Mouse (Mus musculus): Measurements from ENCODE around the gene Ap1g2. TPM values are rescaled to one million over a fixed set of nuclear protein-coding genes. Genes with fewer than 3 reads are reported as not detected.

Gene Ap1g2
- total RNA-seq, 2 experiments from 2014 or later: 0.68 to 23.5 TPM

GRCm38 (mm10) chr14:55064481-55065370 is 41.7 kb downstream of the Ap1g2 start:
- no peak for ATAC-seq (replicated peaks; ENCODE audit: low FRiP score, poor library complexity, severe bottlenecking)

- ATAC-seq (replicated peaks; ENCODE audit: low FRiP score, poor library complexity, severe bottlenecking): no peak
Measured at GRCm38 (mm10) chr14:55063581-55064381, 42.6 kb downstream of the Ap1g2 start.

- ATAC-seq (replicated peaks; ENCODE audit: low FRiP score, poor library complexity, severe bottlenecking): no peak
Measured at GRCm38 (mm10) chr14:55063117-55063516, 43.3 kb downstream of the Ap1g2 start.

GRCm38 (mm10) chr14:55062626-55063025 is 43.8 kb downstream of the Ap1g2 start:
- peak; percentile 69 for ATAC-seq (replicated peaks; ENCODE audit: low FRiP score, poor library complexity, severe bottlenecking)

- no peak for ATAC-seq (replicated peaks; ENCODE audit: low FRiP score, poor library complexity, severe bottlenecking)
Measured at GRCm38 (mm10) chr14:55061845-55062244, 44.5 kb downstream of the Ap1g2 start.

GRCm38 (mm10) chr14:55059931-55060330 is 46.5 kb downstream of the Ap1g2 start:
- no peak for ATAC-seq (replicated peaks; ENCODE audit: low FRiP score, poor library complexity, severe bottlenecking)

GRCm38 (mm10) chr14:55059009-55059408 is 47.4 kb downstream of the Ap1g2 start:
- no peak for ATAC-seq (replicated peaks; ENCODE audit: low FRiP score, poor library complexity, severe bottlenecking)

GRCm38 (mm10) chr14:55055167-55055834 is 51.1 kb downstream of the Ap1g2 start:
- ATAC-seq (replicated peaks; ENCODE audit: low FRiP score, poor library complexity, severe bottlenecking): no peak; the same call in 1 of the 2 replicates

- ATAC-seq (replicated peaks; ENCODE audit: low FRiP score, poor library complexity, severe bottlenecking): no peak
Measured at GRCm38 (mm10) chr14:55054191-55054749, 52.1 kb downstream of the Ap1g2 start.

- no peak for ATAC-seq (replicated peaks; ENCODE audit: low FRiP score, poor library complexity, severe bottlenecking)
Measured at GRCm38 (mm10) chr14:55053708-55054190, 52.6 kb downstream of the Ap1g2 start.

GRCm38 (mm10) chr14:55053050-55053449 is 53.3 kb downstream of the Ap1g2 start:
- no peak for ATAC-seq (replicated peaks; ENCODE audit: low FRiP score, poor library complexity, severe bottlenecking)

GRCm38 (mm10) chr14:55052496-55052895 is 53.9 kb downstream of the Ap1g2 start:
- ATAC-seq (replicated peaks; ENCODE audit: low FRiP score, poor library complexity, severe bottlenecking): no peak

Other genes with a start within 250 kb of the Ap1g2 start
- 4.7 and 5.0 TPM in 2 replicates for gene Homez, start 235.6 kb downstream of the Ap1g2 start, total RNA-seq (2015; ENCODE audit: low replicate concordance)
- 0.13 and 1.3 TPM in 2 replicates for gene Homez, start 235.6 kb downstream of the Ap1g2 start, total RNA-seq (2017; ENCODE audit: low replicate concordance)
- gene Ppp1r3e, start 229.0 kb downstream of the Ap1g2 start, total RNA-seq (2015; ENCODE audit: low replicate concordance): 2.2 and 8.8 TPM in 2 replicates
- gene Ppp1r3e, start 229.0 kb downstream of the Ap1g2 start, total RNA-seq (2017; ENCODE audit: low replicate concordance): not detected in 2 replicates
- 1.7 TPM in 1 of 2 replicates, not detected in the other for gene Bcl2l2, start 223.2 kb downstream of the Ap1g2 start, total RNA-seq (2015; ENCODE audit: low replicate concordance)
- gene Bcl2l2, start 223.2 kb downstream of the Ap1g2 start, total RNA-seq (2017; ENCODE audit: low replicate concordance): 1.7 TPM in 1 of 2 replicates, not detected in the other
- not detected in 2 replicates for gene Gm20521, start 223.2 kb downstream of the Ap1g2 start, total RNA-seq (2015; ENCODE audit: low replicate concordance)
- not detected in 2 replicates for gene Gm20521, start 223.2 kb downstream of the Ap1g2 start, total RNA-seq (2017; ENCODE audit: low replicate concordance)
- 49.9 and 68.1 TPM in 2 replicates for gene Pabpn1, start 214.1 kb downstream of the Ap1g2 start, total RNA-seq (2015; ENCODE audit: low replicate concordance)
- gene Pabpn1, start 214.1 kb downstream of the Ap1g2 start, total RNA-seq (2017; ENCODE audit: low replicate concordance): 115 and 120 TPM in 2 replicates
- not detected in 2 replicates for gene Slc22a17, start 193.5 kb downstream of the Ap1g2 start, total RNA-seq (2015; ENCODE audit: low replicate concordance)
- not detected in 2 replicates for gene Slc22a17, start 193.5 kb downstream of the Ap1g2 start, total RNA-seq (2017; ENCODE audit: low replicate concordance)
- not detected in 2 replicates for gene Efs, start 180.5 kb downstream of the Ap1g2 start, total RNA-seq (2015; ENCODE audit: low replicate concordance)
- not detected in 2 replicates for gene Efs, start 180.5 kb downstream of the Ap1g2 start, total RNA-seq (2017; ENCODE audit: low replicate concordance)
- gene Il25, start 173.9 kb downstream of the Ap1g2 start, total RNA-seq (2015; ENCODE audit: low replicate concordance): not detected in 2 replicates
- not detected in 2 replicates for gene Il25, start 173.9 kb downstream of the Ap1g2 start, total RNA-seq (2017; ENCODE audit: low replicate concordance)
- not detected in 2 replicates for gene Cmtm5, start 170.3 kb downstream of the Ap1g2 start, total RNA-seq (2015; ENCODE audit: low replicate concordance)
- not detected in 2 replicates for gene Cmtm5, start 170.3 kb downstream of the Ap1g2 start, total RNA-seq (2017; ENCODE audit: low replicate concordance)
- not detected in 2 replicates for gene Myh6, start 139.7 kb downstream of the Ap1g2 start, total RNA-seq (2015; ENCODE audit: low replicate concordance)
- not detected in 2 replicates for gene Myh6, start 139.7 kb downstream of the Ap1g2 start, total RNA-seq (2017; ENCODE audit: low replicate concordance)
- gene Gm17428, start 129.7 kb downstream of the Ap1g2 start, total RNA-seq (2015; ENCODE audit: low replicate concordance): not detected in 2 replicates
- gene Gm17428, start 129.7 kb downstream of the Ap1g2 start, total RNA-seq (2017; ENCODE audit: low replicate concordance): not detected in 2 replicates
- not detected in 2 replicates for gene Myh7, start 112.0 kb downstream of the Ap1g2 start, total RNA-seq (2015; ENCODE audit: low replicate concordance)
- gene Myh7, start 112.0 kb downstream of the Ap1g2 start, total RNA-seq (2017; ENCODE audit: low replicate concordance): not detected in 2 replicates
- gene Ngdn, start 91.1 kb downstream of the Ap1g2 start, total RNA-seq (2015; ENCODE audit: low replicate concordance): 15.1 TPM in 2 replicates
- 4.4 and 10.7 TPM in 2 replicates for gene Ngdn, start 91.1 kb downstream of the Ap1g2 start, total RNA-seq (2017; ENCODE audit: low replicate concordance)
- gene Zfhx2, start 14.3 kb downstream of the Ap1g2 start, total RNA-seq (2015; ENCODE audit: low replicate concordance): 1.4 and 3.8 TPM in 2 replicates
- 0.64 and 5.4 TPM in 2 replicates for gene Zfhx2, start 14.3 kb downstream of the Ap1g2 start, total RNA-seq (2017; ENCODE audit: low replicate concordance)
- gene Thtpa, start 11.8 kb downstream of the Ap1g2 start, total RNA-seq (2015; ENCODE audit: low replicate concordance): 1.1 TPM in 1 of 2 replicates, not detected in the other
- 0.68 TPM in 1 of 2 replicates, not detected in the other for gene Thtpa, start 11.8 kb downstream of the Ap1g2 start, total RNA-seq (2017; ENCODE audit: low replicate concordance)
- not detected in 2 replicates for gene Jph4, start 10.3 kb upstream of the Ap1g2 start, total RNA-seq (2015; ENCODE audit: low replicate concordance)
- not detected in 2 replicates for gene Jph4, start 10.3 kb upstream of the Ap1g2 start, total RNA-seq (2017; ENCODE audit: low replicate concordance)
- gene Dhrs2, start 115.4 kb upstream of the Ap1g2 start, total RNA-seq (2015; ENCODE audit: low replicate concordance): not detected in 2 replicates
- gene Dhrs2, start 115.4 kb upstream of the Ap1g2 start, total RNA-seq (2017; ENCODE audit: low replicate concordance): not detected in 2 replicates

Measured in erythroid progenitor cell, adult 5-6 weeks (primary cell).